Mouse (Mus musculus) midbrain, embryonic 13.5 days (tissue): ENCODE results near the gene Syt6. TPM values are rescaled to one million over a fixed set of nuclear protein-coding genes. Genes with fewer than 3 reads are reported as not detected.

Experiments used
- ATAC-seq: fragments of 200-750 bp; cut with Nextera tagmentation; 2 replicates; pipeline ENCODE4 v1.8.0; 2017; ENCODE audit warnings: mild to moderate bottlenecking, moderate TSS enrichment, moderate library complexity
- H3K27ac ChIP-seq: fragments of 300-500 bp; sonication (generic); 2 replicates; pipeline ENCODE4 v1.5.1; 2015; ENCODE audit warnings: inconsistent platforms, mild to moderate bottlenecking, moderate library complexity
- H3K27me3 ChIP-seq: fragments of 300-500 bp; sonication (generic); 2 replicates; pipeline ENCODE4 v1.6.1; 2015; ENCODE audit warnings: mild to moderate bottlenecking, inconsistent platforms
- H3K36me3 ChIP-seq: fragments of 300-500 bp; sonication (generic); 2 replicates; pipeline ENCODE4 v1.6.1; 2015; ENCODE audit warnings: mild to moderate bottlenecking, inconsistent platforms
- H3K4me1 ChIP-seq: fragments of 300-500 bp; sonication (generic); replicated peaks from 2 replicates; pipeline ENCODE4 v1.6.1; 2015; ENCODE audit warnings: inconsistent platforms
- H3K4me2 ChIP-seq: fragments of 300-500 bp; sonication (generic); replicated peaks from 2 replicates; pipeline ENCODE4 v1.6.1; 2015; ENCODE audit warnings: moderate library complexity, mild to moderate bottlenecking, inconsistent platforms
- H3K4me3 ChIP-seq: fragments of 300-500 bp; sonication (generic); replicated peaks from 2 replicates; pipeline ENCODE4 v1.5.1; 2015; ENCODE audit warnings: mild to moderate bottlenecking, inconsistent platforms
- H3K9ac ChIP-seq: fragments of 300-500 bp; sonication (generic); replicated peaks from 2 replicates; pipeline ENCODE4 v1.6.1; 2015; ENCODE audit warnings: mild to moderate bottlenecking, inconsistent platforms
- H3K9me3 ChIP-seq: fragments of 300-500 bp; sonication (generic); 2 replicates; pipeline ENCODE4 v1.6.1; 2016; ENCODE audit warnings: mild to moderate bottlenecking, inconsistent platforms
- WGBS: fragments of 180-500 bp; shearing (Covaris S2); methylation state at CpG from one replicate; pipeline ENCODE4 v1.1.7; 2015; 5-methylcytosine and 5-hydroxymethylcytosine counted together
- polyA plus RNA-seq: library from polyadenylated mRNA; unstranded; fragments of >200 nt; fragmentation: Nextera tagmentation; extraction: Ambion mirVana; gene quantifications from 2 replicates; pipeline ENCODE4 v1.2.1, GENCODE M21; 2015

Gene Syt6
- polyA plus RNA-seq, 1 experiment from 2014 or later, result 10.4 TPM

- no peak overlapping the region for H3K27ac ChIP-seq
- H3K36me3 ChIP-seq, result no peaks in the 10 kb centered on the region
- WGBS, result 82% methylated on average over 2 of the region's 2 CpGs
- no peaks in the 10 kb centered on the region for H3K9me3 ChIP-seq
- no peak overlapping the region for H3K9ac ChIP-seq
- H3K4me3 ChIP-seq, result no peak overlapping the region
- peaks cover 6% of the 10 kb centered on the region; the same call in 1 of the 2 replicates for H3K4me1 ChIP-seq
- no peak overlapping the region for H3K4me2 ChIP-seq
- H3K27me3 ChIP-seq, result no peaks in the 10 kb centered on the region
- ATAC-seq, result no peak
These were observed 85.0 kb downstream of the Syt6 start for GRCm38 (mm10) chr3:103660012-103660411.

DNA sequence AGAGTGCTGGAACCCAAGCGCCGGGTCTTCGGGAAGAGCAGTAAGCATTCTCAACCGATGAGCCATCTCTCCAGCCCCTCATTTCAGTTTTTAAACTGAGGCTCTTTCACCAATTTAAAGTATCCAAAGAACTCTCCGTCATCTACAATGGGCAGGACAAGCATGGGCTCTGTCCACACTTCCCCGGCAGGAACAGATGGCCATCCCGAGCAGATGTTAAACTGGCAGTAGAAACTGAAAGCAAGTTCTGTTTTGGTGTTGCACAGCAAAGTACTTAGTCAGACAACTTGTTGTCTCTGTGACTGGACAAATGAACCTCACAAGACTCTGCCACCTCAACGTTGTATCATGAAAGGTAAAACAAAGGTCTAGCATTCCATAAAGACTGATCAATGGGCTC lies 86.7 kb downstream of the Syt6 start:
- 92% methylated on average over 8 of the region's 8 CpGs for WGBS

GRCm38 (mm10) chr3:103663385-103663784 lies 88.4 kb downstream of the Syt6 start:
- Histone ChIP-seq H3K27me3 (no peaks in the 10 kb centered on the region), H3K9ac (no peak overlapping the region), H3K9me3 (0 out of 2 replicates have a peak, but pooled peaks cover 4% of the 10 kb centered on the region), H3K27ac (no peak overlapping the region), H3K36me3 (no peaks in the 10 kb centered on the region), H3K4me3 (no peak overlapping the region), H3K4me2 (no peak overlapping the region), H3K4me1 (no peaks in the 10 kb centered on the region)
- ATAC-seq, result no peak
- 98% methylated on average over 3 of the region's 3 CpGs for WGBS

More for the DNA sequence above, 86.7 kb downstream of the Syt6 start:
- H3K4me3 ChIP-seq, result no peak overlapping the region
- peaks cover 6% of the 10 kb centered on the region; the same call in 1 of the 2 replicates for H3K4me1 ChIP-seq
- ATAC-seq, result no peak
- no peaks in the 10 kb centered on the region for H3K27me3 ChIP-seq
- H3K4me2 ChIP-seq, result no peak overlapping the region
- H3K36me3 ChIP-seq, result no peaks in the 10 kb centered on the region
- H3K9me3 ChIP-seq, result 0 out of 2 replicates have a peak, but pooled peaks cover 4% of the 10 kb centered on the region
- H3K27ac ChIP-seq, result no peak overlapping the region
- H3K9ac ChIP-seq, result no peak overlapping the region

DNA sequence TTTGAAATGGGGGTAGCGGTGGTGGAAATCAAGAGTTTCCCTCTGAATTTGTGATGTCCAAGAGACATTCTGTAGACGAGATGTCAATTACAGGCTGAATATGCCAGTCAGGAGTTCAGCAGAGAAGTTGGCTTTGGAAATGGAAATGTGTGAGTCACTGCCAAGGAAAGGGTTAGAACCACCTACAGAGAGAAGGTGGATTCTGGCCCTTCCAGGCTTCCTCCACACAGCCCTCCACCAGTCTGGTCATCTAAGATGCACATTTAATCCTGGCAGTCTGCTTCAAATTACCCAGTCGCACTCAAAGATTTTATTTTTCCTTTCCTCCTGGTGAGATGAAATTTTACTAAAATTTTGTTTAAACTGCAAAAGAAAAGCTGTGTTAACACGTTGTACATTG lies 97.1 kb downstream of the Syt6 start:
- Histone ChIP-seq H3K4me3 (no peak overlapping the region), H3K4me1 (no peaks in the 10 kb centered on the region), H3K4me2 (no peak overlapping the region), H3K27me3 (no peaks in the 10 kb centered on the region), H3K27ac (no peak overlapping the region), H3K9me3 (no peaks in the 10 kb centered on the region), H3K9ac (no peak overlapping the region), H3K36me3 (no peaks in the 10 kb centered on the region)
- WGBS, result 80% methylated on average over 4 of the region's 4 CpGs
- ATAC-seq, result no peak

DNA sequence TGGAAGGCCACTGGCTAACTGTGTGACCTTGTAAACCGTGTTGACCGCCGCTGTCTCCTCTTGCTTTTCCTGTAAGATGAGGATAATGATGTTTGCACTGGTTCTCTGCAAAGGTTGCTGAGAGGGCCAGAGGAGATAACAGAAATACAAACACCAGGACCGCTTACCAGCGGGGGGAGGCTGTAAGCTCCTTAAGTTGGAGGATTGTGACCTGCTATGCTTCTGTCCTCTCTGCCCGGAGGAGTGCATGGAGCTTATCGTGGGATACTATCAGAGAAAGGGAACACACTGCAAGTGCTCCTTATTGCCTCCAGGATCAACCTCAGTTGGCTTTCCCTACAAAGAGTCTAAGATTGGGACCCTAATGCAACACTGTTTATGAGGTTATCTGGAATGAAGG lies 97.7 kb downstream of the Syt6 start:
- Histone ChIP-seq H3K27me3 (no peaks in the 10 kb centered on the region), H3K36me3 (no peaks in the 10 kb centered on the region), H3K4me1 (no peaks in the 10 kb centered on the region), H3K9ac (no peak overlapping the region), H3K4me3 (no peak overlapping the region), H3K9me3 (no peaks in the 10 kb centered on the region), H3K4me2 (no peak overlapping the region), H3K27ac (no peak overlapping the region)
- no peak for ATAC-seq
- WGBS, result 25% methylated on average over 7 of the region's 7 CpGs

- Histone ChIP-seq H3K27ac (no peak overlapping the region), H3K4me2 (no peak overlapping the region), H3K4me3 (no peak overlapping the region), H3K9me3 (no peaks in the 10 kb centered on the region), H3K36me3 (no peaks in the 10 kb centered on the region), H3K9ac (no peak overlapping the region), H3K4me1 (peaks cover 22% of the 10 kb centered on the region), H3K27me3 (no peaks in the 10 kb centered on the region)
- WGBS, result 5% methylated on average over 6 of the region's 6 CpGs
- ATAC-seq, result no peak
These were observed 103.8 kb downstream of the Syt6 start for GRCm38 (mm10) chr3:103678811-103679210.

DNA sequence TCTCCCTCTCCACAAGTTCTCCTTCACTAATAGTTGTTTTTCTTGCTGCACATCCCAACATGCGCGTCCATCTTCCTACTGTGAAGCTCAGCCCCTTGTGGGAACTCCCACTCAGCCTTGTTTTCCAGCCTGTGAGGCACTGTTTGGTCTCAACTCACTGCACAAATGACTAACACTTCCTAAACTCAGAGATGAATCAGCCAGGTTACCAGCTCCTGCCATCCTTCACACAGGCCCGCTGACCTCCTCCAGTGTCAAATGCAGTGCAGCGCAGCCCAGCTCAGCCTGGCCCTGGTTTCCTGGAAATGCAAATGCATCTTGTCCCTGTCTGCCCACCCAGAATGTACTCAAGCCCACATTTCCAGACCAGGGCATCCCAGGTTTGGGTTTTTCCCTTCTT lies 107.4 kb downstream of the Syt6 start:
- Histone ChIP-seq H3K36me3 (no peaks in the 10 kb centered on the region), H3K4me3 (no peak overlapping the region), H3K4me2 (no peak overlapping the region), H3K4me1 (peaks cover 26% of the 10 kb centered on the region), H3K9ac (no peak overlapping the region), H3K27ac (no peak overlapping the region), H3K27me3 (no peaks in the 10 kb centered on the region), H3K9me3 (no peaks in the 10 kb centered on the region)
- ATAC-seq, result no peak
- WGBS, result 40% methylated on average over 4 of the region's 4 CpGs

DNA sequence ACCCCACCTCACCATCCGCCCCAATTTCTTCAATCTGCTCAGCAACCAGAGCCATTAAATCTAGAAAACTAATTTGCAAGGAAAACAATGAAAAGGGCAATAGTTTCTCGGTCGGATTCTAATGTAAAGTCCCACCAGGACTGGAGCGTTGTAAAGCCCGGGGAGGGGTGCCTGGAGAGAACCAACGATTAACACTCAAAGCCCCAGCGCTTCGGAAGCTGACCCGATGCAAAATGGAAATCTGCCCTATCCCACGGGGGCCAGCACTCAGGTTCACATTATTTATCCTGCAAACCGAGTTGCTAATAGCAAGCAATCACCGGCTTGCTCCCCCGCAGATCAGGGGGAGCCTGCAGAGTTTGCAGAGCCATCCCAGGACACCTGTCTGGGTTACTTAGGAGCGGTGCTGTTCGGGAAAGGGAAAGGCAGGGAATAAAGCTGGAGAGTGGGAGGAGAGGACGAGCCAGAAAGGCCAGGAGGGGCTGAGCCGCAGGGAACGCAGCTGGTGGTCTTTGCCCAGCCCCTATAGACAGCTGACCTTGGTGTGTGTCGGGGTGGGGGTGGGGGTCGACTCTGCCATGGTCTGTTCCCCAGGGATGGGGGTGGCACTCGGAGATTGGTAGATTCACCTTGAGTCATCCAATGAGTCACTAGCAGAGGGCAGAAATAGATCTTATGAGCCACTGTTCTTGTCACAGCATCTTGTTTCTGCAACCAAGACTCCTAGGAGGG lies 108.4 kb downstream of the Syt6 start:
- WGBS, result 4% methylated on average over 21 of the region's 21 CpGs
- H3K9ac ChIP-seq, result peak overlapping the region; percentile 46; the same call in 1 of the 2 replicates
- peaks cover 26% of the 10 kb centered on the region for H3K4me1 ChIP-seq
- H3K4me3 ChIP-seq, result peak overlapping the region; percentile 13; the same call in 1 of the 2 replicates
- peak overlapping the region; percentile 54 for H3K4me2 ChIP-seq
- H3K27me3 ChIP-seq, result no peaks in the 10 kb centered on the region
- H3K27ac ChIP-seq, result no peak overlapping the region
- peak; percentile 68 for ATAC-seq
- no peaks in the 10 kb centered on the region for H3K9me3 ChIP-seq
- no peaks in the 10 kb centered on the region for H3K36me3 ChIP-seq

- Histone ChIP-seq H3K9me3 (no peaks in the 10 kb centered on the region), H3K4me2 (peak overlapping the region; percentile 54), H3K27ac (no peak overlapping the region), H3K27me3 (no peaks in the 10 kb centered on the region), H3K9ac (no peak overlapping the region), H3K36me3 (no peaks in the 10 kb centered on the region), H3K4me1 (peaks cover 22% of the 10 kb centered on the region), H3K4me3 (no peak overlapping the region)
- WGBS, result 38% methylated on average over 5 of the region's 5 CpGs
- no peak for ATAC-seq
These were observed 108.9 kb downstream of the Syt6 start for GRCm38 (mm10) chr3:103683966-103684319.

DNA sequence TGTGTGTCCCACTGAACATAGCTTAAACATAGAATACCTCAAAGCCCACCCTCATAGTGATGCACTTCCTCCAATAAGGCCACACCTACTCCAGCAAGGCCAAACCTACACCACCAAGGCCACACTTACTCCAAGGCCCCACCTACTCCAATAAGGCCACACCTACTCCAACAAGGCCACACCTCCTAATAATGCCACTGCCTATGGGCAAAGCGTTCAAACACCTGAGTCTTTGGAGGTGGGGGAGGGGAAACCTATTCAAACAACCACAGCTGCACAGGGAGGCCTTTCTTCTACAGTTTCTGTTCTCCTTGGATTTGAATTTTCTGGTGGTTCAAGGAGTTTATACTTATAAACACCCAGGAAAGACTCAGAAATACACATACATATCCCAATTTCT lies 114.0 kb downstream of the Syt6 start:
- peaks cover 1% of the 10 kb centered on the region; the same call in 1 of the 2 replicates for H3K4me1 ChIP-seq
- H3K36me3 ChIP-seq, result no peaks in the 10 kb centered on the region
- no peak overlapping the region for H3K4me2 ChIP-seq
- no peak for ATAC-seq
- H3K9me3 ChIP-seq, result no peaks in the 10 kb centered on the region
- H3K27me3 ChIP-seq, result no peaks in the 10 kb centered on the region
- no peak overlapping the region for H3K27ac ChIP-seq
- no peak overlapping the region for H3K9ac ChIP-seq
- WGBS, result 69% methylated on average over 1 of the region's 1 CpGs
- H3K4me3 ChIP-seq, result no peak overlapping the region

- H3K4me1 ChIP-seq, result no peaks in the 10 kb centered on the region
- ATAC-seq, result no peak
- no peaks in the 10 kb centered on the region for H3K9me3 ChIP-seq
- H3K4me3 ChIP-seq, result no peak overlapping the region
- no peak overlapping the region for H3K27ac ChIP-seq
- H3K27me3 ChIP-seq, result no peaks in the 10 kb centered on the region
- H3K9ac ChIP-seq, result no peak overlapping the region
- WGBS, result 85% methylated on average over 3 of the region's 3 CpGs
- H3K36me3 ChIP-seq, result no peaks in the 10 kb centered on the region
- no peak overlapping the region for H3K4me2 ChIP-seq
These were observed 115.5 kb downstream of the Syt6 start for GRCm38 (mm10) chr3:103690506-103690905.
